Mouse (Mus musculus) kidney, postnatal 14 days (tissue): ENCODE measurements around the gene Myf5.
A peak's percentile ranks its signal among the peaks of the same experiment; 100 is the strongest.

ENCODE experiments used
- DNase-seq: peaks from one replicate; pipeline ENCODE4 v3.0.0; 2022; ENCODE audit warnings: mixed read lengths

Myf5 gene

GRCm38 (mm10) chr10:107485870-107486269, at the start of gene Myf5:
Gene Myf5, minus strand, starts transcription at chr10:107486134.
- no peak for DNase-seq

- no peak for DNase-seq
Observed at GRCm38 (mm10) chr10:107528758-107529157, 42.8 kb upstream of the Myf5 start.

GRCm38 (mm10) chr10:107519216-107519615, 33.3 kb upstream of the Myf5 start:
- no peak for DNase-seq

- peak; percentile 49 for DNase-seq
Observed at GRCm38 (mm10) chr10:107516641-107517040, 30.7 kb upstream of the Myf5 start.

GRCm38 (mm10) chr10:107514735-107515134, 28.8 kb upstream of the Myf5 start:
- DNase-seq: no peak

GRCm38 (mm10) chr10:107506397-107506796, 20.5 kb upstream of the Myf5 start:
- no peak for DNase-seq

- DNase-seq: no peak
Observed at GRCm38 (mm10) chr10:107503430-107503829, 17.5 kb upstream of the Myf5 start.

GRCm38 (mm10) chr10:107502193-107502592, 16.3 kb upstream of the Myf5 start:
- no peak for DNase-seq

- DNase-seq: no peak
Observed at GRCm38 (mm10) chr10:107499656-107500055, 13.7 kb upstream of the Myf5 start.

GRCm38 (mm10) chr10:107496402-107496801, 10.5 kb upstream of the Myf5 start:
- no peak for DNase-seq

- DNase-seq: no peak
Observed at GRCm38 (mm10) chr10:107494568-107494967, 8.6 kb upstream of the Myf5 start, which contains the start of gene Myf6. Gene Myf6, minus strand, starts transcription at chr10:107494737.

- no peak for DNase-seq
Observed at GRCm38 (mm10) chr10:107493580-107494474, 7.9 kb upstream of the Myf5 start.

- no peak for DNase-seq
Observed at GRCm38 (mm10) chr10:107492867-107493579, 7.1 kb upstream of the Myf5 start.

GRCm38 (mm10) chr10:107488654-107489315, 2.9 kb upstream of the Myf5 start:
- DNase-seq: no peak

GRCm38 (mm10) chr10:107486770-107487169, 836 bp upstream of the Myf5 start:
- DNase-seq: no peak

GRCm38 (mm10) chr10:107484050-107484449, 1.9 kb downstream of the Myf5 start:
- DNase-seq: no peak

GRCm38 (mm10) chr10:107473497-107473896, 12.4 kb downstream of the Myf5 start:
- DNase-seq: no peak

GRCm38 (mm10) chr10:107471712-107472111, 14.2 kb downstream of the Myf5 start:
- DNase-seq: no peak

- no peak for DNase-seq
Observed at GRCm38 (mm10) chr10:107467819-107468218, 18.1 kb downstream of the Myf5 start.

GRCm38 (mm10) chr10:107449496-107450330, 36.2 kb downstream of the Myf5 start:
- DNase-seq: no peak

- peak; percentile 32 for DNase-seq
Observed at GRCm38 (mm10) chr10:107442781-107443180, 43.2 kb downstream of the Myf5 start.

- DNase-seq: no peak
Observed at GRCm38 (mm10) chr10:107436967-107437366, 49.0 kb downstream of the Myf5 start.
